Mouse (Mus musculus) liver, adult 2 months (tissue): Measurements from ENCODE around the gene Pou5f1. TPM values are rescaled to one million over a fixed set of nuclear protein-coding genes. Genes with fewer than 3 reads are reported as not detected.

Experiments used
- DNase-seq: peaks from one replicate; pipeline ENCODE4 v3.0.0-alpha.2; 2011; ENCODE audit warnings: low read depth, low spot score; ENCODE audit errors: extremely low read depth
- H3K27ac ChIP-seq: fragments of 200-500 bp; replicated peaks from 2 replicates; pipeline ENCODE4 v1.5.1; 2012; ENCODE audit warnings: low read depth, mild to moderate bottlenecking, control low read depth, inconsistent platforms, low read length; ENCODE audit not compliant: insufficient read depth
- H3K27me3 ChIP-seq: fragments of 200-500 bp; 2 replicates; pipeline ENCODE4 v1.6.1; 2012; ENCODE audit warnings: mild to moderate bottlenecking, moderate library complexity, low read length, inconsistent platforms; ENCODE audit not compliant: control insufficient read depth, insufficient read depth
- H3K36me3 ChIP-seq: fragments of 200-500 bp; 2 replicates; pipeline ENCODE4 v1.6.1; 2012; ENCODE audit warnings: low read length, inconsistent platforms; ENCODE audit not compliant: control insufficient read depth, insufficient read depth
- H3K4me1 ChIP-seq: fragments of 200-500 bp; 2 replicates; pipeline ENCODE4 v1.6.1; 2011; ENCODE audit warnings: low read length; ENCODE audit not compliant: control insufficient read depth, insufficient read depth
- H3K4me3 ChIP-seq: fragments of 200-500 bp; 2 replicates; pipeline ENCODE4 v1.5.1; 2011; ENCODE audit warnings: low read depth, mild to moderate bottlenecking, control low read depth, low read length, moderate library complexity; ENCODE audit not compliant: insufficient read depth
- H3K79me2 ChIP-seq: fragments of 200-500 bp; 2 replicates; pipeline ENCODE4 v1.6.1; 2012; ENCODE audit warnings: inconsistent platforms, mild to moderate bottlenecking, low read length, moderate library complexity; ENCODE audit not compliant: control insufficient read depth, insufficient read depth
- H3K9ac ChIP-seq: fragments of 200-500 bp; 2 replicates; pipeline ENCODE4 v1.6.1; 2012; ENCODE audit warnings: low read depth, mild to moderate bottlenecking, control low read depth, inconsistent platforms, low read length
- CTCF ChIP-seq: fragments of 200-500 bp; IDR thresholded peaks from 2 replicates; pipeline ENCODE4 v1.5.1; 2011; ENCODE audit warnings: low read depth, low read length, control low read depth
- POLR2A ChIP-seq: fragments of 200-500 bp; IDR thresholded peaks from 2 replicates; pipeline ENCODE4 v1.6.1; 2011; ENCODE audit warnings: low read length, control low read depth; ENCODE audit not compliant: insufficient read depth; ENCODE audit errors: extremely low read depth
- WGBS: fragments of 180-500 bp; shearing (Covaris S2); methylation state at CpG from one replicate; pipeline ENCODE4 v1.1.7; 2018; 5-methylcytosine and 5-hydroxymethylcytosine counted together
- polyA plus RNA-seq: library from polyadenylated mRNA; depleted of rRNA; stranded (reverse); fragments of >200 nt; gene quantifications from 2 replicates; pipeline ENCODE4 v1.2.3, GENCODE M21; 2012
- total RNA-seq: library from RNA; depleted of rRNA; stranded (reverse); fragments of >200 nt; gene quantifications from 2 replicates; pipeline ENCODE4 v1.2.3, GENCODE M21; 2014

Pou5f1 gene
- total and polyA plus RNA-seq, 2 experiments: not detected

DNA sequence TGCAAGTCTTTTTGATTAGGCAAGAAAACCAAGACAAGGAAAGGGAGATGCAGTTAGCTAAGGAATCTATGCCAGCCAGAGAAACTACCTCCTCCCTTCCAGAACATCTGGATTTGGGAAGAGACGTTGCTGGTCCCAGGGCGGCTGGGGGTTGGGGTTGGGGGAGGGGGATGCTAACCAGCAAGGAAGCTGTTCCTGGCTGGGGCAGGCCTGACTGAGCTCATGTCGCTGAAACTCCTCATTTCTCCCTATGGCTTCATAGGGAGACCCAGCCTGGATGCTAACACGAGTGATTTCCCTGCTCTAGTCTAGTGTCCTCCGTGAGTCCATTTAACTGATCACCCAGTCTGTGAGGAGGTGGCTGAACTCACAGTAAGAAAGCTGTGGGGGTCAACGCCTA lies 3.6 kb upstream of the Pou5f1 start:
- H3K27me3 ChIP-seq: no peaks in the 10 kb centered on the region
- WGBS: 50% methylated on average over 6 of the region's 6 CpGs
- TF ChIP-seq POLR2A (no peak), CTCF (no peak)

DNA sequence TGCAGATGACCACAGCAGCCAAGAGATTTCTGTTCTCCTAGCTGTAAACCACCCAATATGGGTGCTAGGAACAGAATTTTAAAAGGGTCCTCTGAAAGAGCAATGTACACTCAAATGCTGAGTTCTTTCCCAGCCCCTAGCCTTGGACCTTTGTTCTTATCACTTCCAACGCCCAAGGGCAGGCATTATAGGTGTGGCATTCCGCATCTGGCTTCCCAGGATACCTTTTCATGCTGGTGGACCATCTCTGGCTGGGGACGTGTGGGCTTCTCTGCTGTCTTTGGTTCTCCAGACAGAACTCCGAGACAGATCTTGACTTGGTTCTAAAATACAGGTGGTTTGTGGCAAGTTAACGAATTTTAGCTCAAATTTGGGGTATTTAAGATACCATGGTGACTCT lies 3.1 kb upstream of the Pou5f1 start:
- DNase-seq: no peak
- Histone ChIP-seq H3K4me1 (no peaks in the 10 kb centered on the region), H3K27ac (no peak overlapping the region), H3K4me3 (no peak overlapping the region), H3K9ac (no peak overlapping the region), H3K79me2 (no peaks in the 10 kb centered on the region), H3K36me3 (no peaks in the 10 kb centered on the region), H3K27me3 (no peaks in the 10 kb centered on the region)
- WGBS: 74% methylated on average over 5 of the region's 5 CpGs
- TF ChIP-seq CTCF (no peak), POLR2A (no peak)

More for the DNA sequence above, 3.6 kb upstream of the Pou5f1 start:
- Histone ChIP-seq H3K36me3 (no peaks in the 10 kb centered on the region), H3K79me2 (no peaks in the 10 kb centered on the region), H3K4me1 (no peaks in the 10 kb centered on the region), H3K9ac (no peak overlapping the region), H3K27ac (no peak overlapping the region), H3K4me3 (no peak overlapping the region)
- no peak for DNase-seq

DNA sequence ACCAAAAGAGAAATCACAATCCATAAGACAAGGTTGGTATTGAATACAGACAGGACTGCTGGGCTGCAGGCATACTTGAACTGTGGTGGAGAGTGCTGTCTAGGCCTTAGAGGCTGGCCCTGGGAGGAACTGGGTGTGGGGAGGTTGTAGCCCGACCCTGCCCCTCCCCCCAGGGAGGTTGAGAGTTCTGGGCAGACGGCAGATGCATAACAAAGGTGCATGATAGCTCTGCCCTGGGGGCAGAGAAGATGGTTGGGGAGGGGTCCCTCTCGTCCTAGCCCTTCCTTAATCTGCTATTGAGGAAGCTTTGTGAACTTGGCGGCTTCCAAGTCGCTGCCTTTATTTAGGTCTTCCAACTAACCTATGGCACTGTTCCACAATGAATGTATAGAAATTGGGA lies 2.0 kb upstream of the Pou5f1 start:
- Histone ChIP-seq H3K4me3 (no peak overlapping the region), H3K27ac (no peak overlapping the region), H3K4me1 (no peaks in the 10 kb centered on the region), H3K27me3 (no peaks in the 10 kb centered on the region), H3K9ac (no peak overlapping the region), H3K36me3 (no peaks in the 10 kb centered on the region), H3K79me2 (no peaks in the 10 kb centered on the region)
- no peak for DNase-seq
- TF ChIP-seq POLR2A: no peak
- no peak for TF ChIP-seq CTCF
- WGBS: 62% methylated on average over 5 of the region's 5 CpGs

DNA sequence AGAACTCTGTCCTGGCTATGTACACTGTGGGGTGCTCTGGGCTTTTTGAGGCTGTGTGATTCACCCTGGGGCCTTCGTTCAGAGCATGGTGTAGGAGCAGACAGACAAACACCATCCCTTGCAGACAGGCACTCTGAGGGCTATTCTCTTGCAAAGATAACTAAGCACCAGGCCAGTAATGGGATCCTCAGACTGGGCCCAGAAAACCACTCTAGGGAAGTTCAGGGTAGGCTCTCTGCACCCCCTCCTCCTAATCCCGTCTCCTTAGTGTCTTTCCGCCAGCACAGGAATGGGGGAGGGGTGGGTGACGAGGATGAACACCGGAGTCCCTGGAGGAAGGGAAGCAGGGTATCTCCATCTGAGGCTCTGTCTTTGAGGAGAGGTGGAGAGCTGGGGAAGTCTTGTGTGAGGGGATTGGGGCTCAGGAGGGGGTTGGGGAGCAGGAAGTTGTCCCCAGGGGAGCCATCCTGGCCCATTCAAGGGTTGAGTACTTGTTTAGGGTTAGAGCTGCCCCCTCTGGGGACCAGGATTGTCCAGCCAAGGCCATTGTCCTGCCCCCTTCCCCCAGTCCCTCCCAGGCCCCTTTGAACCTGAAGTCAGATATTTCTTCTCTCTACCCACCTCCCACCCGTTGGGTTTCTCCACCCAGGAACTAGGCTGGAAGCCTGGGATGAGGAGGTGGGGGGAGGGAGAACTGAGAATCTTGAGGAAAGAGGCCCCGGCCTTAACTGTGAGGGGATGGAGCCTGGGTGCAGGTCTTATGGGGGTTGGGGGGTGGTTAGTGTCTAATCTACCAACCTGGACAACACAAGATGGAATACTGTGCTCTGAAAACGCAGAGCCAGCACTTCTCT lies 963 bp upstream of the Pou5f1 start:
- H3K27me3 ChIP-seq: no peaks in the 10 kb centered on the region
- 69% methylated on average over 8 of the region's 8 CpGs for WGBS
- no peak for TF ChIP-seq POLR2A
- no peak for TF ChIP-seq CTCF
- no peak for DNase-seq
- H3K27ac ChIP-seq: no peak overlapping the region
- H3K79me2 ChIP-seq: no peaks in the 10 kb centered on the region
- H3K9ac ChIP-seq: no peak overlapping the region
- no peaks in the 10 kb centered on the region for H3K4me1 ChIP-seq
- no peaks in the 10 kb centered on the region for H3K36me3 ChIP-seq
- H3K4me3 ChIP-seq: no peak overlapping the region

DNA sequence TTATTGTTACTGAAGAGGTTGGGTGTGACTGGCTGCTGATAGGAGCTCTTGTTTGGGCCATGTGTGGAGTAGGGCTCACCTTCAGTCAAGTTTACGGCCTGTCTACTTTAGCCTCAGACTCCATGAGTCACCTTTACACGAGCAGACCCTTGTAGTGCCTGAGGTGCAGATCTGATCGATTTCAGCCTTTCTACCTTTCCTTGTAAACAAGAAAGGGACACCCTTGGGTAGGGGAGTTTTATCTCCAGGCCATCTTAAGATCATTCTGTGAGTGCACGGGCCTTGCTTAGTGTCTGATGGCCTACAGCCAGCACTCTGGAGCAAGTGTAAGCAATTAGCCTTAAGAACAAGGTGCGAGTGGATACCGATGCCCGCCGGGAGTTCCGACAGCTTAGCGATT lies 1.1 kb downstream of the Pou5f1 start:
- no peaks in the 10 kb centered on the region for H3K36me3 ChIP-seq
- H3K4me3 ChIP-seq: no peak overlapping the region
- TF ChIP-seq CTCF: no peak
- no peak for TF ChIP-seq POLR2A
- H3K27me3 ChIP-seq: no peaks in the 10 kb centered on the region
- no peak overlapping the region for H3K9ac ChIP-seq
- no peak overlapping the region for H3K27ac ChIP-seq
- DNase-seq: no peak
- no peaks in the 10 kb centered on the region for H3K4me1 ChIP-seq
- 57% methylated on average over 10 of the region's 10 CpGs for WGBS
- no peaks in the 10 kb centered on the region for H3K79me2 ChIP-seq
